Mouse (Mus musculus) midbrain, embryonic 14.5 days (tissue): ENCODE results near the gene Eif4a2. TPM values are rescaled to one million over a fixed set of nuclear protein-coding genes. Genes with fewer than 3 reads are reported as not detected.
"Not testable (repeated sequence)": the region's sequence is repeated elsewhere in the genome, so short reads cannot be mapped to it uniquely, and the experiment has no call there.

Source experiments
- ATAC-seq: fragments of 200-750 bp; cut with Nextera tagmentation; 2 replicates; pipeline ENCODE4 v1.8.0; 2017; ENCODE audit warnings: moderate number of reproducible peaks, moderate library complexity; ENCODE audit not compliant: low FRiP score, low TSS enrichment
- DNase-seq: peaks from one replicate; pipeline ENCODE4 v3.0.0-alpha.2; 2015
- H3K27ac ChIP-seq: fragments of 300-500 bp; sonication (generic); replicated peaks from 2 replicates; pipeline ENCODE4 v1.5.1; 2014; ENCODE audit warnings: mild to moderate bottlenecking, low read depth, low read length, moderate library complexity
- H3K27me3 ChIP-seq: fragments of 300-500 bp; sonication (generic); 2 replicates; pipeline ENCODE4 v1.6.1; 2014; ENCODE audit warnings: low read length, control low read depth, mixed read lengths; ENCODE audit not compliant: control insufficient read depth, insufficient read depth
- H3K36me3 ChIP-seq: fragments of 300-500 bp; sonication (generic); 2 replicates; pipeline ENCODE4 v1.6.1; 2014; ENCODE audit warnings: low read length, control low read depth; ENCODE audit not compliant: control insufficient read depth, insufficient read depth
- H3K4me1 ChIP-seq: fragments of 300-500 bp; sonication (generic); 2 replicates; pipeline ENCODE4 v1.6.1; 2014; ENCODE audit warnings: mild to moderate bottlenecking, antibody characterized with exemption, low read length, control low read depth; ENCODE audit not compliant: control insufficient read depth, insufficient read depth
- H3K4me2 ChIP-seq: fragments of 300-500 bp; sonication (generic); 2 replicates; pipeline ENCODE4 v1.6.1; 2014; ENCODE audit warnings: mild to moderate bottlenecking, low read length, moderate library complexity
- H3K4me3 ChIP-seq: fragments of 300-500 bp; sonication (generic); replicated peaks from 2 replicates; pipeline ENCODE4 v1.5.1; 2014; ENCODE audit warnings: low read depth, low read length
- H3K9ac ChIP-seq: fragments of 300-500 bp; sonication (generic); replicated peaks from 2 replicates; pipeline ENCODE4 v1.6.1; 2014; ENCODE audit warnings: mild to moderate bottlenecking, low read length, moderate library complexity
- H3K9me3 ChIP-seq: fragments of 300-500 bp; sonication (generic); 2 replicates; pipeline ENCODE4 v1.6.1; 2016; ENCODE audit warnings: low read length, control low read depth, mixed read lengths; ENCODE audit not compliant: control insufficient read depth
- WGBS: fragments of 180-500 bp; shearing (Covaris S2); extraction: QIAGEN DNeasy Blood & Tissue Kit; methylation state at CpG from one replicate; pipeline ENCODE4 v1.1.7; 2014; 5-methylcytosine and 5-hydroxymethylcytosine counted together
- polyA plus RNA-seq: library from polyadenylated mRNA; unstranded; fragments of >200 nt; fragmentation: Nextera tagmentation; extraction: Ambion mirVana; gene quantifications from 2 replicates; pipeline ENCODE4 v1.2.1, GENCODE M21; 2014

Gene Eif4a2
- polyA plus RNA-seq, 1 experiment from 2014 or later: 373 TPM

DNA sequence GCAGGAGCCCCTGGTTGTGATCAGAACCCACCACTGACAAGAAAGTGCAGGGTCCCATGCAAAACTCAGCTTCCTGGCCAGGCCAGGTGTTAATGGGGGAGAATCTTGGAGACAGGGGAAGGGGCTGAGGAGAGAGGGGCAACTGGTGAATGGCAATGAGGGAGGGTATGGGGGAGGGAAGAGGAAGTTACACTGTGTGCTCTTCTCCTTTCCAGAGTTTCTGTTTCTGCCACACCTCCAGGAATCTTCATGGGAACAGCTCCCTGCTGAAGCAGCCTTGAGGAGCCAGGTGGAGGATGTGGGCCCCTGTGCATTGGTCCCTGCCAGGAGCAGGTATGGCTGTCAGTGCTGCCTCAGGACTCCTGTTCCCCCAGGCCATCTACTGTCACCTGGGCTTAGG, 15.9 kb upstream of the Eif4a2 start:
- not testable (repeated sequence) for H3K27ac ChIP-seq, H3K9me3 ChIP-seq, H3K27me3 ChIP-seq, H3K4me1 ChIP-seq, DNase-seq, H3K4me3 ChIP-seq, ATAC-seq, H3K4me2 ChIP-seq, H3K36me3 ChIP-seq, H3K9ac ChIP-seq

DNA sequence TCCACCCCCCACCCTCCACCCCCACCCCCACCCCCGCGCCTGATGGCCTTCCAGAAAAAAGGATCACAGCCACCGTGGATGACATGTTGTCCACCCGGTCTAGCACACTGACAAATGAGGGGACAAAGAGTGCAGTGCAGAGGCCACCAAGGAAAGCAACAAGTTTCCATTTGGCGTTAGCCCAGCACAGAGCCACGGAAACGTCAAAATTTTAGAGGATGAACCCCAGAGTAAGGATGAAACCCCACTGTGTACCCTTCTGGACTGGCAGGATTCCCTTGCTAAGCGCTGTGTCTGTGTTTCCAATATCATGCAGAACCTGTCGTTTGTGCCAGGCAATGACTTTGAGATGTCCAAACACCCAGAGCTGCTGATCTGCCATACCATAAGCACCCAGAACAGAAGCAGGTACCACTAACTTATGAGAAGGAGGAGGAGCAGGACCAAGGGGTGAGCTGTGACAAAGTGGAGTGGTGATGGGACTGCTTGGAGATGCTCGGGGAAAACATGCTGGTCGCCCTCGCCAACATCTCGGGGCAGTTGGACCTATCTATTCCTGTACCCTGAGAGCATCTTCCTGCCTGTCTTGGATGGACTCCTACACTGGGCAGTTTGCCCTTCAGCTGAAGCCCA, 13.8 kb upstream of the Eif4a2 start:
- no peak overlapping the region for H3K9ac ChIP-seq
- no peaks in the 10 kb centered on the region for H3K9me3 ChIP-seq
- H3K4me1 ChIP-seq: no peaks in the 10 kb centered on the region
- DNase-seq (no peak), ATAC-seq (no peak)
- no peak overlapping the region for H3K27ac ChIP-seq
- 80% methylated on average over 13 of the region's 13 CpGs for WGBS
- H3K4me2 ChIP-seq: no peak overlapping the region
- no peak overlapping the region for H3K4me3 ChIP-seq
- no peaks in the 10 kb centered on the region for H3K27me3 ChIP-seq
- H3K36me3 ChIP-seq: no peaks in the 10 kb centered on the region

- Histone ChIP-seq H3K27me3 (no peaks in the 10 kb centered on the region), H3K4me2 (no peak overlapping the region), H3K9ac (no peak overlapping the region), H3K4me1 (no peaks in the 10 kb centered on the region), H3K4me3 (no peak overlapping the region), H3K27ac (no peak overlapping the region), H3K36me3 (no peaks in the 10 kb centered on the region), H3K9me3 (no peaks in the 10 kb centered on the region)
- no peak for DNase-seq
- no peak for ATAC-seq
- WGBS: 86% methylated on average over 6 of the region's 6 CpGs
Observed at GRCm38 (mm10) chr16:23094136-23094535, 13.1 kb upstream of the Eif4a2 start.

GRCm38 (mm10) chr16:23095581-23095980, 11.7 kb upstream of the Eif4a2 start:
- WGBS: 94% methylated on average over 5 of the region's 5 CpGs
- ATAC-seq, DNase-seq: not testable (repeated sequence)

GRCm38 (mm10) chr16:23096886-23097285, 10.4 kb upstream of the Eif4a2 start:
- not testable (repeated sequence) for H3K4me3 ChIP-seq, H3K27ac ChIP-seq, H3K4me2 ChIP-seq, ATAC-seq, H3K9ac ChIP-seq, H3K4me1 ChIP-seq, H3K9me3 ChIP-seq, H3K36me3 ChIP-seq, H3K27me3 ChIP-seq, DNase-seq
- WGBS: 94% methylated on average over 1 of the region's 1 CpGs

More at GRCm38 (mm10) chr16:23095581-23095980, 11.7 kb upstream of the Eif4a2 start:
- H3K27ac ChIP-seq, H3K9me3 ChIP-seq, H3K4me3 ChIP-seq, H3K27me3 ChIP-seq, H3K4me1 ChIP-seq, H3K36me3 ChIP-seq, H3K4me2 ChIP-seq, H3K9ac ChIP-seq: not testable (repeated sequence)

- H3K4me3 ChIP-seq, DNase-seq, ATAC-seq, H3K4me1 ChIP-seq, H3K9ac ChIP-seq, H3K36me3 ChIP-seq, H3K27ac ChIP-seq, H3K9me3 ChIP-seq, H3K4me2 ChIP-seq, H3K27me3 ChIP-seq: not testable (repeated sequence)
- 87% methylated on average over 8 of the region's 8 CpGs for WGBS
Observed at GRCm38 (mm10) chr16:23097290-23098104, 9.7 kb upstream of the Eif4a2 start.

DNA sequence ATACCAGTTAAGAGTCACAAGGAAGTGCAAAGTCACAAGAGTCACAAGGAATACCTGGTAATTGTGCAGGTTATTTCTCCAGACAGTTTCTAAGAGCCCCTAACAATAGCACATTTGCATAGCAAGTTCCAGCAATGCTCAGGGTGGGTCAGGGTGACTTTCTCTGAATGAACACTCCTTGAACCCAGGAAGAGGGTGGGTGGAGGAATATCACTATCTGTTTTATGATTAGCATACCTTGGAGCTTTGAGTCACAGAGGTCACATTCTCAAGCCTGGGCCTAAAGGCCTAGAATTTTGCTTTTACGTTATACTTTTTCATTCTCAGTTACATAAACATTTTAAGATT, 9.2 kb upstream of the Eif4a2 start:
- not testable (repeated sequence) for H3K4me2 ChIP-seq, H3K27me3 ChIP-seq, ATAC-seq, H3K4me1 ChIP-seq, H3K9me3 ChIP-seq, H3K9ac ChIP-seq, H3K27ac ChIP-seq, H3K4me3 ChIP-seq, DNase-seq, H3K36me3 ChIP-seq
- 98% methylated on average over 1 of the region's 1 CpGs for WGBS

DNA sequence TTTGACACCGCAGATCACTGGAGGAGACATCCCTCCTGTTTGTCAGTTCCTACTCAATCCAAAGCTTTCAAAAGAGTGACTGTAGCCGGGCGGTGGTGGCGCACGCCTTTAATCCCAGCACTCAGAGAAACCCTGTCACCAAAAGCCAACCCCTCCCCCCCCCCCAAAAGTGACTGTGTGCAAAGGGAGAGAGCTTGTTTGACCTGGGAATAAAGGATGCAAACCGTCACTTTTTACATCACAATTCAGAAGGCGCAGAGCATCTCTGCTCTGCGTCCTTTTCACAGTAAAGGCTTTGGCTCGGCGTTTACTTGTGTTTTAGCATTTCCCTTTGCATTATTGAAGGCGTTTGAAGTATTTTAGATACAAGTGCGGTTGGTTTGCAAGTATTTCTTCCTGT, 7.6 kb upstream of the Eif4a2 start:
- Histone ChIP-seq H3K4me3 (peak overlapping the region; percentile 29), H3K9ac (peak overlapping the region; percentile 39), H3K4me1 (peaks cover 5% of the 10 kb centered on the region; the same call in 1 of the 2 replicates), H3K27me3 (no peaks in the 10 kb centered on the region), H3K4me2 (peak overlapping the region; percentile 60), H3K27ac (no peak overlapping the region), H3K36me3 (no peaks in the 10 kb centered on the region), H3K9me3 (no peaks in the 10 kb centered on the region)
- 3% methylated on average over 12 of the region's 12 CpGs for WGBS
- ATAC-seq (no peak), DNase-seq (no peak)

DNA sequence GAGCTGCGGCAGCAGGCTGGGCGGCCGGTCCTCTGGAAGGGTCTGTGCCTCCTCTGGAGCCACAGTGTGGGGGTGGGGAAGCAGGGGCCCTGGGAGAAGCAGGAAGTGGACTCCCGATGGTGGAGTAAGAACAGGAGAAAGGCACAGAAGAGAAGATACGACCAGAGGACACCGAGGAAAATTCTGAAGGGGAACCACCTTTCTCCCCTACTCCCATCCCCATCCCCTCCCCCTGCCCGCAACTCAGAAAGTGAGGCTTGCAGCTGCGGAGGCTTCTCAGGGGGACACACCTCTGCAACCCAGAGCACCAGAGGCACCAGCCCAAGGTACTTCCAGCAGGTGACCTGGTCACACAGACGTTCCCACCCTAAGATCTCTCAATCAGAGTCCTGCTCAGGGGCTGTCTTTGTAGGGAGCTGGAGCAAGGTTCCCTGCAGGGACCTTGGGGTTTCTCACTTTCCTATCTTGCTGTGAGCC, 7.1 kb upstream of the Eif4a2 start:
- Histone ChIP-seq H3K4me2 (peak overlapping the region; percentile 60), H3K4me3 (peak overlapping the region; percentile 29), H3K4me1 (peaks cover 5% of the 10 kb centered on the region; the same call in 1 of the 2 replicates), H3K9me3 (no peaks in the 10 kb centered on the region), H3K27me3 (no peaks in the 10 kb centered on the region), H3K27ac (no peak overlapping the region), H3K9ac (peak overlapping the region; percentile 39), H3K36me3 (no peaks in the 10 kb centered on the region)
- ATAC-seq (no peak; the same call in 1 of the 2 replicates), DNase-seq (peak; percentile 60)
- 2% methylated on average over 9 of the region's 9 CpGs for WGBS
